Comparison of ENCODE assay signal across 8 mouse cellular contexts in genomic region chr7:45560843-45561623, GRCm38 (mm10). TPM values are rescaled to one million over a fixed set of nuclear protein-coding genes. Genes with fewer than 3 reads are reported as not detected.
DNase-seq lines count a peak whose midpoint lies in the region; ATAC-seq lines count a peak whose summit lies in the region.

No protein-coding gene starts in this region.

- DNase-seq in 416B (ENCODE audit: low read depth) (peak; percentile 80), liver (peak; percentile 86)
- peak; percentile 75 for DNase-seq in adrenal gland, postnatal 25 days
- DNase-seq in embryonic facial prominence, embryonic 14.5 days (ENCODE audit: low spot score): peak; percentile 80
- no peak for DNase-seq in heart, embryonic 10.5 days (ENCODE audit: low spot score)
- DNase-seq in spleen, postnatal 36 days (ENCODE audit: low spot score in 2 of 2): peak; percentile 65 to 76

- no peak overlapping the region for H3K27ac ChIP-seq in embryonic facial prominence, embryonic 14.5 days (replicated peaks; ENCODE audit: low read depth, low read length)
- no peak overlapping the region; the same call in 1 of the 2 replicates for H3K27ac ChIP-seq in heart, embryonic 10.5 days
- peak overlapping the region; percentile 61; the same call in 1 of the 2 replicates for H3K27ac ChIP-seq in kidney, embryonic 14.5 days (ENCODE audit: low read depth, low read length)

- ATAC-seq in embryonic facial prominence, embryonic 14.5 days (ENCODE audit: low read depth): peak; percentile 79
- peak; percentile 52 for ATAC-seq in kidney, embryonic 14.5 days (ENCODE audit: low FRiP score, low TSS enrichment)
- ATAC-seq in monocyte, adult 5-6 weeks (replicated peaks; ENCODE audit: insufficient number of reproducible peaks, low FRiP score, low TSS enrichment, poor library complexity, severe bottlenecking): peak; percentile 62

- H3K4me3 ChIP-seq in embryonic facial prominence, embryonic 14.5 days (ENCODE audit: low read depth, low read length): no peak overlapping the region
- peak overlapping the region; percentile 27 for H3K4me3 ChIP-seq in heart, embryonic 10.5 days
- H3K4me3 ChIP-seq in kidney, embryonic 14.5 days (ENCODE audit: low read length): no peak overlapping the region

- H3K4me2 ChIP-seq in embryonic facial prominence, embryonic 14.5 days (ENCODE audit: low read depth, low read length): 0 out of 2 replicates have a peak overlapping the region, but pooled peaks have one; percentile 20
- peak overlapping the region; percentile 15; the same call in 1 of the 2 replicates for H3K4me2 ChIP-seq in kidney, embryonic 14.5 days (replicated peaks; ENCODE audit: low read depth, low read length)

- H3K27me3 ChIP-seq in embryonic facial prominence, embryonic 14.5 days (replicated peaks; ENCODE audit: control insufficient read depth, insufficient read depth, low read length): no peaks in the 10 kb centered on the region
- H3K27me3 ChIP-seq in heart, embryonic 10.5 days (ENCODE audit: insufficient read depth, poor library complexity, severe bottlenecking): no peaks in the 10 kb centered on the region
- H3K27me3 ChIP-seq in kidney, embryonic 14.5 days (ENCODE audit: control insufficient read depth, insufficient read depth, low read length): no peaks in the 10 kb centered on the region

- H3K9ac ChIP-seq in embryonic facial prominence, embryonic 14.5 days (ENCODE audit: low read depth, low read length): peak overlapping the region; percentile 45; the same call in 1 of the 2 replicates
- peak overlapping the region; percentile 25; the same call in 1 of the 2 replicates for H3K9ac ChIP-seq in kidney, embryonic 14.5 days (ENCODE audit: low read depth, low read length)

- peaks cover 6% of the 10 kb centered on the region for H3K4me1 ChIP-seq in embryonic facial prominence, embryonic 14.5 days (ENCODE audit: control insufficient read depth, insufficient read depth, low read length)
- peaks cover 35% of the 10 kb centered on the region for H3K4me1 ChIP-seq in heart, embryonic 10.5 days
- peaks cover 12% of the 10 kb centered on the region for H3K4me1 ChIP-seq in kidney, embryonic 14.5 days (ENCODE audit: control insufficient read depth, insufficient read depth, low read length)

- H3K36me3 ChIP-seq in embryonic facial prominence, embryonic 14.5 days (ENCODE audit: control insufficient read depth, insufficient read depth, low read length): no peaks in the 10 kb centered on the region
- H3K36me3 ChIP-seq in heart, embryonic 10.5 days: no peaks in the 10 kb centered on the region
- no peaks in the 10 kb centered on the region for H3K36me3 ChIP-seq in kidney, embryonic 14.5 days (ENCODE audit: control insufficient read depth, insufficient read depth, low read length)

- H3K9me3 ChIP-seq in embryonic facial prominence, embryonic 14.5 days (ENCODE audit: control insufficient read depth, low read length): no peaks in the 10 kb centered on the region
- H3K9me3 ChIP-seq in heart, embryonic 10.5 days: no peaks in the 10 kb centered on the region
- no peaks in the 10 kb centered on the region for H3K9me3 ChIP-seq in kidney, embryonic 14.5 days (ENCODE audit: control insufficient read depth, low read length)

- 19% methylated on average over 17 of the region's 17 CpGs for WGBS in embryonic facial prominence, embryonic 14.5 days
- 23% methylated on average over 17 of the region's 17 CpGs for WGBS in heart, embryonic 10.5 days
- 22% methylated on average over 17 of the region's 17 CpGs for WGBS in kidney, embryonic 14.5 days

RNA-seq across cellular contexts. Expression of gene Hsd17b14, which starts 6.3 kb away (rescaled TPM):
- total RNA-seq in adrenal gland, postnatal 25 days (2021): 0.95 and 1.0 TPM in 2 replicates
- polyA plus RNA-seq in embryonic facial prominence, embryonic 14.5 days (2014; fragmentation: Nextera tagmentation; extraction: Ambion mirVana): 0.77 and 1.0 TPM in 2 replicates
- 0.42 and 1.2 TPM in 2 replicates for polyA plus RNA-seq in heart, embryonic 10.5 days (2016; fragmentation: Nextera tagmentation; extraction: Ambion mirVana)
- polyA plus RNA-seq in kidney, embryonic 14.5 days (2014; fragmentation: Nextera tagmentation; extraction: Ambion mirVana): 12.8 and 13.5 TPM in 2 replicates
- not detected in 3 replicates for total RNA-seq in monocyte, adult 5-6 weeks (2017)

RNA-seq across cellular contexts. Expression of gene Bcat2, which starts 8.9 kb away (rescaled TPM):
- total RNA-seq in adrenal gland, postnatal 25 days (2021): 218 and 244 TPM in 2 replicates
- polyA plus RNA-seq in embryonic facial prominence, embryonic 14.5 days (2014; fragmentation: Nextera tagmentation; extraction: Ambion mirVana): 50.1 and 51.0 TPM in 2 replicates
- 76.7 and 80.8 TPM in 2 replicates for polyA plus RNA-seq in heart, embryonic 10.5 days (2016; fragmentation: Nextera tagmentation; extraction: Ambion mirVana)
- polyA plus RNA-seq in kidney, embryonic 14.5 days (2014; fragmentation: Nextera tagmentation; extraction: Ambion mirVana): 61.1 and 73.7 TPM in 2 replicates
- 5.1 to 21.4 TPM (median 11.9 TPM) in 3 replicates for total RNA-seq in monocyte, adult 5-6 weeks (2017)

RNA-seq across cellular contexts. Expression of gene Plekha4, which starts 34.9 kb away (rescaled TPM):
- total RNA-seq in adrenal gland, postnatal 25 days (2021): 3.2 and 3.3 TPM in 2 replicates
- polyA plus RNA-seq in embryonic facial prominence, embryonic 14.5 days (2014; fragmentation: Nextera tagmentation; extraction: Ambion mirVana): 6.8 and 7.3 TPM in 2 replicates
- 0.59 and 0.64 TPM in 2 replicates for polyA plus RNA-seq in heart, embryonic 10.5 days (2016; fragmentation: Nextera tagmentation; extraction: Ambion mirVana)
- 4.7 and 5.1 TPM in 2 replicates for polyA plus RNA-seq in kidney, embryonic 14.5 days (2014; fragmentation: Nextera tagmentation; extraction: Ambion mirVana)
- total RNA-seq in monocyte, adult 5-6 weeks (2017): 0.10 TPM in 1 of 3 replicates, not detected in the others

RNA-seq across cellular contexts. Expression of gene Ppp1r15a, which starts 35.0 kb away (rescaled TPM):
- total RNA-seq in adrenal gland, postnatal 25 days (2021): 28.0 and 29.6 TPM in 2 replicates
- polyA plus RNA-seq in embryonic facial prominence, embryonic 14.5 days (2014; fragmentation: Nextera tagmentation; extraction: Ambion mirVana): 20.7 and 21.9 TPM in 2 replicates
- polyA plus RNA-seq in heart, embryonic 10.5 days (2016; fragmentation: Nextera tagmentation; extraction: Ambion mirVana): 28.2 and 31.2 TPM in 2 replicates
- 13.4 and 15.7 TPM in 2 replicates for polyA plus RNA-seq in kidney, embryonic 14.5 days (2014; fragmentation: Nextera tagmentation; extraction: Ambion mirVana)
- total RNA-seq in monocyte, adult 5-6 weeks (2017): 204 to 390 TPM (median 221 TPM) in 3 replicates

RNA-seq across cellular contexts. Expression of gene Nucb1, which starts 50.8 kb away (rescaled TPM):
- total RNA-seq in adrenal gland, postnatal 25 days (2021): 220 and 264 TPM in 2 replicates
- polyA plus RNA-seq in embryonic facial prominence, embryonic 14.5 days (2014; fragmentation: Nextera tagmentation; extraction: Ambion mirVana): 209 and 236 TPM in 2 replicates
- polyA plus RNA-seq in heart, embryonic 10.5 days (2016; fragmentation: Nextera tagmentation; extraction: Ambion mirVana): 163 and 198 TPM in 2 replicates
- 141 and 190 TPM in 2 replicates for polyA plus RNA-seq in kidney, embryonic 14.5 days (2014; fragmentation: Nextera tagmentation; extraction: Ambion mirVana)
- 128 to 251 TPM (median 142 TPM) in 3 replicates for total RNA-seq in monocyte, adult 5-6 weeks (2017)
